Mouse (Mus musculus) kidney, postnatal 0 days (tissue): Measurements from ENCODE around the gene Rps2. TPM values are rescaled to one million over a fixed set of nuclear protein-coding genes. Genes with fewer than 3 reads are reported as not detected.

Source experiments
- ATAC-seq: fragments of 200-750 bp; cut with Nextera tagmentation; replicated peaks from 2 replicates; pipeline ENCODE4 v1.8.0; 2017; ENCODE audit warnings: low read depth, moderate number of reproducible peaks, moderate TSS enrichment, moderate library complexity; ENCODE audit not compliant: low FRiP score
- DNase-seq: peaks from one replicate; pipeline ENCODE4 v3.0.0-alpha.2; 2016; ENCODE audit warnings: low spot score
- H3K27ac ChIP-seq: fragments of 300-500 bp; sonication (generic); 2 replicates; pipeline ENCODE4 v1.5.1; 2014; ENCODE audit warnings: mild to moderate bottlenecking
- H3K27me3 ChIP-seq: fragments of 300-500 bp; sonication (generic); 2 replicates; pipeline ENCODE4 v1.6.1; 2014; ENCODE audit warnings: low read length, mixed read lengths; ENCODE audit not compliant: insufficient read depth
- H3K36me3 ChIP-seq: fragments of 300-500 bp; sonication (generic); 2 replicates; pipeline ENCODE4 v1.6.1; 2014; ENCODE audit warnings: low read length, mixed read lengths; ENCODE audit not compliant: insufficient read depth
- H3K4me1 ChIP-seq: fragments of 300-500 bp; sonication (generic); replicated peaks from 2 replicates; pipeline ENCODE4 v1.6.1; 2014; ENCODE audit warnings: antibody characterized with exemption, low read length, mixed read lengths; ENCODE audit not compliant: insufficient read depth
- H3K4me2 ChIP-seq: fragments of 300-500 bp; sonication (generic); 2 replicates; pipeline ENCODE4 v1.6.1; 2014; ENCODE audit warnings: mild to moderate bottlenecking, low read length, moderate library complexity, mixed read lengths
- H3K4me3 ChIP-seq: fragments of 300-500 bp; sonication (generic); replicated peaks from 2 replicates; pipeline ENCODE4 v1.5.1; 2014; ENCODE audit warnings: low read depth, low read length
- H3K9ac ChIP-seq: fragments of 300-500 bp; sonication (generic); 2 replicates; pipeline ENCODE4 v1.6.1; 2014; ENCODE audit warnings: low read depth, low read length
- H3K9me3 ChIP-seq: fragments of 300-500 bp; sonication (generic); replicated peaks from 2 replicates; pipeline ENCODE4 v1.6.1; 2016; ENCODE audit warnings: low read length, inconsistent platforms, mixed read lengths
- CTCF ChIP-seq: IDR thresholded peaks from 2 replicates; pipeline ENCODE4 v1.5.1; 2016; ENCODE audit warnings: antibody characterized with exemption, low read depth, mild to moderate bottlenecking, moderate library complexity
- WGBS: fragments of 180-500 bp; shearing (Covaris S2); extraction: QIAGEN DNeasy Blood & Tissue Kit; methylation state at CpG from one replicate; pipeline ENCODE4 v1.1.7; 2014; 5-methylcytosine and 5-hydroxymethylcytosine counted together
- polyA plus RNA-seq: library from polyadenylated mRNA; unstranded; fragments of >200 nt; fragmentation: Nextera tagmentation; extraction: Ambion mirVana; gene quantifications from 2 replicates; pipeline ENCODE4 v1.2.1, GENCODE M21; 2015

Gene Rps2
- polyA plus RNA-seq, 1 experiment from 2014 or later: 1,460 TPM

DNA sequence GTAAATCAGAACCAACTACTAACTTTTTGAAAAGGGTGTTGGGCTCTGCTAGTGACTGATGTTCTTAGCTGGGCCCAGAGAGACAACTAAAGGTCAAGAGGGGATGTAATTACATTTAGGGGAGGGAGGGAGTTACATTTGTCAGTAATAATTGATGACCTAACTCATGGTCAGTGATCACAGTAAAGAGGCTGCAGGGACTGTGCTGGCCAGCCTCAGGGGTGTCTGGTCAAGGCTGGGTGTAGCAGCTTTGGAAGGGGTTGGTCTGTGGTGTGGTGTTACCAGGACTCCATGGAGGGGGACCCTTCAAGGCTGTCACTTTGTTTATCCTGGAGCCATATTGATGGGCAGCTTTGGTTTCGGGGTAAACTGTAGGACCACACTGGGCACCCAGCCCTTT, 39.5 kb downstream of the Rps2 start:
- peaks cover 11% of the 10 kb centered on the region; the same call in 1 of the 2 replicates for H3K4me1 ChIP-seq

DNA sequence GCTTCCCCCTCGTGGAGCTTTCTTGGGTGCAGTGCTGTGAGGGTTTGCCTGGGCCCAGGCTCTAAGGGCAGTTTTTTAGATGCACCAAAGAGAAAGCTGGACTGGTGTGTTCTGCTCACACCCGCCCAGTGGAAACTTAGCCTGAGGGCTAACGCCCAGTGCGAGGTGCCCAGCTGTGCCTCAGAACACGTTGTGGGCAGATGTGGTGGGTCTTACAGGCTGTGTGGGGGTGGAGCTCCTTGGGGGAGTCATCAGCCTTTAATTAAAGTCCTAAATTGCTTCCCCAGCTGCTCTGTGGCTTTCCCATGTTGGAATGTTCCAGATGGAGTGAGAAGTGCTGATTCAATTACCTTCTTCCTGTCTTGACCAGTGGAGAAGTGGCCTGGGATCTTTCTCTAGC, 43.2 kb downstream of the Rps2 start:
- Histone ChIP-seq H3K9ac (no peak overlapping the region), H3K9me3 (no peaks in the 10 kb centered on the region), H3K27ac (peak overlapping the region; percentile 14; the same call in 1 of the 2 replicates), H3K4me3 (no peak overlapping the region), H3K36me3 (no peaks in the 10 kb centered on the region), H3K27me3 (no peaks in the 10 kb centered on the region), H3K4me2 (no peak overlapping the region), H3K4me1 (peaks cover 21% of the 10 kb centered on the region)
- peak; percentile 55 for ATAC-seq
- peak; percentile 79 for DNase-seq
- 34% methylated on average over 5 of the region's 5 CpGs for WGBS
- peak; percentile 42; the same call in 1 of the 2 replicates for TF ChIP-seq CTCF

More for the DNA sequence above, 39.5 kb downstream of the Rps2 start:
- Histone ChIP-seq H3K27me3 (0 out of 2 replicates have a peak, but pooled peaks cover 6% of the 10 kb centered on the region), H3K4me3 (no peak overlapping the region), H3K9ac (no peak overlapping the region), H3K27ac (no peak overlapping the region), H3K36me3 (no peaks in the 10 kb centered on the region), H3K9me3 (no peaks in the 10 kb centered on the region), H3K4me2 (no peak overlapping the region)
- 76% methylated on average over 1 of the region's 1 CpGs for WGBS
- peak; percentile 61 for DNase-seq
- 0 out of 2 replicates have a peak, but pooled peaks have one; percentile 24 for ATAC-seq
- TF ChIP-seq CTCF: no peak

DNA sequence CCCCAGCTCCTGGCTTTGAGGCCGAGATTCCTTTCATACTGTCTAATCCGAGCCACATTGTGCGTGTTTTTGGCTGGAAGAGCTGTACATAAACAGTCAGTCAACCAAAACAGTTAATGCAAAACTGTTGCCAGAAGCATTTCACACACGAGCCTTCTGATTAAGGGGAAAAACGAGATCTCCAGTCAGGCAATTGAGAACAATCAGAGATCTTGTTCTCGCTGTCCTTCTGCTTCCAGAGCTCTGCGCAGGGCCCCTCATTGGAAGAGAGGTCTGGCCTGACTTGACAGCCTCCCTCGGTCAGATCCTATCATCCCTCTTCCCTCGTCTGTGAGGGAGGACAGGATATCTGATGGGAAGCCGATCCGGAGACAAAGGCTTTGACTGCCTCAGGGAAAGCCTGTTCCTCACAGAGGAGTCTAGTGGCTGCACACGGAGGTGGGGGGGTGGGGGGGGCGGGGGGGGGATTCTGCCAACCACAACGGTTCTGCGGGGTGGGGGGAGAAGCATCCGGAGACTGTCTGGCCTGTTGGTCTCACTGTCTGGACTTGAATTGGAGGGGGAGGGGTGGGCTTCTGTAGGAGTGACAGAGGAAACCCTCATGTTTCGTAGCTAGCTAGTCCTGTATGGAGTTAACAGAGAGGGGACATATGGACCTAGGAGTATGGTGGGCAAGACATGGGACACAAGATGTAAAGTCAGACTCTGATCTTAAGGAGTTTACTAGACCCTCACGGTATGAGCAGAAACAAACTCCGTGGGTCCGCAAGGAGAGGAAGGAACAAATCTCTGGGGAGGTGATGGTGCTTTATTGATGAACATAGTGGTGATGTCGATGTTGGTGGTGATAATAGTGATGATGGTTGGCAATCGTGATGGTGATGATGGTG, 47.3 kb downstream of the Rps2 start:
- Histone ChIP-seq H3K9ac (no peak overlapping the region), H3K4me1 (peaks cover 38% of the 10 kb centered on the region), H3K4me3 (no peak overlapping the region), H3K4me2 (0 out of 2 replicates have a peak overlapping the region, but pooled peaks have one; percentile 18), H3K27me3 (no peaks in the 10 kb centered on the region), H3K36me3 (no peaks in the 10 kb centered on the region), H3K27ac (peak overlapping the region; percentile 70), H3K9me3 (no peaks in the 10 kb centered on the region)
- 26% methylated on average over 22 of the region's 22 CpGs for WGBS
- TF ChIP-seq CTCF: no peak
- 0 out of 2 replicates have a peak, but pooled peaks have one; percentile 9 for ATAC-seq
- DNase-seq: peak; percentile 62

DNA sequence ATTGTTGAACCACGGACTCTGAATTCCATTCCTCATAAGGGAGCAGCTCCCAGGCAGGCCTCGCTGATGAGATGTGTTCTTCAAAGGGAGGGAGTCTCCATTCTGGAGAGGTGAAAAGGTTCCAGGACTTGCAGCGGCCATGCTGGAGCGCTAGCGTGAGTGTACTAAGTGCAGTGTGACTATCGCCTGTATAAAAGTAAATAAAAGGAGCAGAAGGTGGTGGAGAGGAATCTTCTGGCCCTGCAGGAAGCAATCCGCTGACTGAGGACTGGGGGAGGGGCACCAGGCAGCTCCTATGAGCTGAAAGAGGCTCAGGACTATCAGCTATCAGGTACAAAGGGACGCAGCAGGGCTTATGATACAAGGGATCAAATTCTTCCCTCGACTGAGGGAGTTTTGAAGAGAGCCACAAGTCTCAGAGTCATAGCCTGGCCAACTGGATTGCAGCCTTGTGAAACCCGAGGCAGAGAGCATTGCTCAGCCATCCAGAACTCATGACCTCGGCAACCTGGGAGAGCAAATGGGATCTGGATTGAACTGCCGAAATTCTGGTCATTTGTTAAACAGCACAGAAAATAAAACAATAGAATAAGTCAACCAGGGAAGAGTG, 48.5 kb downstream of the Rps2 start:
- Histone ChIP-seq H3K4me2 (0 out of 2 replicates have a peak overlapping the region, but pooled peaks have one; percentile 15), H3K27ac (peak overlapping the region; percentile 70), H3K4me3 (no peak overlapping the region), H3K4me1 (peaks cover 38% of the 10 kb centered on the region), H3K9me3 (no peaks in the 10 kb centered on the region), H3K36me3 (no peaks in the 10 kb centered on the region), H3K9ac (no peak overlapping the region), H3K27me3 (no peaks in the 10 kb centered on the region)
- peak; percentile 79 for DNase-seq
- WGBS: 7% methylated on average over 12 of the region's 12 CpGs
- TF ChIP-seq CTCF: no peak
- ATAC-seq: peak; percentile 49

DNA sequence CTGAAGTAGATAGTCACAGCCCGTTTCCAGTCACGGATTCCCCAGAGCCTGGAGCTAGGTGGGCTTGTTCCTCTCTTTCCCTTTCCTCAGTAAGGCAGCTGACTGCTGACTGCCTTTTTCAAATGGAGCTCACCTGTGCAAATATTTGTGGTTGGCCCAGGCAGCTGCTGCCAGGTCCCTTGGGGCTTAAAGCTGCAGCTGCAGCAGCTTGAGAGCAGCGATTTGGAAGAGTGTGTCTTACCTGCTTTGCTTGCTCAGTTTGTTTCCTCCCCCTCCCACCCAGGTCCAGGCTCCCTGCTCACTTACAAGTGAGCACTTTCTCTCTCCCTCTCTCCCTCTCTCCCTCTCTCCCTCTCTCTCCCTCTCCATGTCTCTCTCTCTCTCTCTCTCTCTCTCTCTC, 51.2 kb downstream of the Rps2 start:
- Histone ChIP-seq H3K9ac (no peak overlapping the region), H3K27ac (no peak overlapping the region), H3K4me3 (no peak overlapping the region), H3K4me2 (no peak overlapping the region), H3K36me3 (no peaks in the 10 kb centered on the region), H3K27me3 (no peaks in the 10 kb centered on the region), H3K4me1 (peaks cover 34% of the 10 kb centered on the region), H3K9me3 (no peaks in the 10 kb centered on the region)
- WGBS: 33% methylated on average over 3 of the region's 3 CpGs
- TF ChIP-seq CTCF: no peak
- DNase-seq (no peak), ATAC-seq (no peak)

Other genes starting within 250 kb of the Rps2 start
- gene E4f1, start 247.8 kb upstream of the Rps2 start, polyA plus RNA-seq: 9.8 and 12.0 TPM in 2 replicates
- 61.7 and 64.0 TPM in 2 replicates for gene Pgp, start 247.7 kb upstream of the Rps2 start, polyA plus RNA-seq
- gene Bricd5, start 244.2 kb upstream of the Rps2 start, polyA plus RNA-seq: 1.2 and 1.6 TPM in 2 replicates
- gene Mlst8, start 239.0 kb upstream of the Rps2 start, polyA plus RNA-seq: 24.1 and 24.2 TPM in 2 replicates
- gene Caskin1, start 229.5 kb upstream of the Rps2 start, polyA plus RNA-seq: 0.82 and 1.1 TPM in 2 replicates
- gene Traf7, start 190.2 kb upstream of the Rps2 start, polyA plus RNA-seq: 59.4 and 67.3 TPM in 2 replicates
- 3.5 and 3.7 TPM in 2 replicates for gene Rab26, start 183.9 kb upstream of the Rps2 start, polyA plus RNA-seq
- 10.6 and 17.7 TPM in 2 replicates for gene Pkd1, start 168.3 kb upstream of the Rps2 start, polyA plus RNA-seq
- 36.4 and 42.4 TPM in 2 replicates for gene Tsc2, start 85.5 kb upstream of the Rps2 start, polyA plus RNA-seq
- gene Nthl1, start 85.4 kb upstream of the Rps2 start, polyA plus RNA-seq: 13.4 and 14.9 TPM in 2 replicates
- gene Slc9a3r2, start 67.8 kb upstream of the Rps2 start, polyA plus RNA-seq: 141 and 145 TPM in 2 replicates
- gene Npw, start 59.7 kb upstream of the Rps2 start, polyA plus RNA-seq: 0.32 and 0.38 TPM in 2 replicates
- 17.5 and 18.1 TPM in 2 replicates for gene Zfp598, start 48.4 kb upstream of the Rps2 start, polyA plus RNA-seq
- 1.4 and 1.7 TPM in 2 replicates for gene Syngr3, start 28.2 kb upstream of the Rps2 start, polyA plus RNA-seq
- gene Gfer, start 22.0 kb upstream of the Rps2 start, polyA plus RNA-seq: 43.3 and 47.6 TPM in 2 replicates
- 2.6 and 2.7 TPM in 2 replicates for gene Noxo1, start 21.9 kb upstream of the Rps2 start, polyA plus RNA-seq
- 50.5 and 57.3 TPM in 2 replicates for gene Tbl3, start 10.5 kb upstream of the Rps2 start, polyA plus RNA-seq
- not detected in 2 replicates for gene Rnf151, start 53 bp upstream of the Rps2 start, polyA plus RNA-seq
- gene Ndufb10, start 6.4 kb downstream of the Rps2 start, polyA plus RNA-seq: 417 and 419 TPM in 2 replicates
- gene Rpl3l, start 9.7 kb downstream of the Rps2 start, polyA plus RNA-seq: 0.36 and 0.38 TPM in 2 replicates
- gene Msrb1, start 18.5 kb downstream of the Rps2 start, polyA plus RNA-seq: 45.8 and 48.6 TPM in 2 replicates
- gene Hs3st6, start 34.9 kb downstream of the Rps2 start, polyA plus RNA-seq: 33.0 and 38.6 TPM in 2 replicates
- 0.23 and 0.47 TPM in 2 replicates for gene Meiob, start 86.2 kb downstream of the Rps2 start, polyA plus RNA-seq
- 99.7 and 101 TPM in 2 replicates for gene Hagh, start 122.0 kb downstream of the Rps2 start, polyA plus RNA-seq
- 88.0 and 90.7 TPM in 2 replicates for gene Fahd1, start 132.2 kb downstream of the Rps2 start, polyA plus RNA-seq
- gene Igfals, start 147.9 kb downstream of the Rps2 start, polyA plus RNA-seq: 6.8 and 8.2 TPM in 2 replicates
- gene Nubp2, start 168.2 kb downstream of the Rps2 start, polyA plus RNA-seq: 55.9 and 57.5 TPM in 2 replicates
- 53.4 and 55.9 TPM in 2 replicates for gene Spsb3, start 168.5 kb downstream of the Rps2 start, polyA plus RNA-seq
- gene Eme2, start 177.0 kb downstream of the Rps2 start, polyA plus RNA-seq: 29.5 and 29.6 TPM in 2 replicates
- 141 TPM in 2 replicates for gene Mrps34, start 177.0 kb downstream of the Rps2 start, polyA plus RNA-seq
- 87.1 and 93.1 TPM in 2 replicates for gene Nme3, start 178.4 kb downstream of the Rps2 start, polyA plus RNA-seq
- 12.7 and 13.7 TPM in 2 replicates for gene Mapk8ip3, start 218.9 kb downstream of the Rps2 start, polyA plus RNA-seq
- gene Jpt2, start 242.6 kb downstream of the Rps2 start, polyA plus RNA-seq: 95.0 and 108 TPM in 2 replicates